Mouse (Mus musculus): Measurements from ENCODE around the gene Fyb.
A peak's percentile ranks its signal among the peaks of the same experiment; 100 is the strongest.

The Fyb gene

GRCm38 (mm10) chr15:6628431-6629077, 105.9 kb downstream of the Fyb start:
- TF ChIP-seq CTCF (conservative IDR thresholded peaks at IDR 0.05; ENCODE audit: low read length) (no peak), POU5F1 (IDR thresholded peaks at IDR 0.05; ENCODE audit: borderline replicate concordance, low read length) (0 out of 2 replicates have a peak, but pooled peaks have one; percentile 9), NANOG (IDR thresholded peaks at IDR 0.05; ENCODE audit: borderline replicate concordance, low read length) (peak; percentile 96)
- Histone ChIP-seq H3K4me1 (replicated peaks; ENCODE audit: low read depth, low read length) (peaks cover 65% of the 10 kb centered on the region), H3K9me3 (ENCODE audit: low read length) (no peaks in the 10 kb centered on the region), H3K27me3 (ENCODE audit: insufficient read depth, low read length) (peaks cover 4% of the 10 kb centered on the region; the same call in 1 of the 2 replicates), H3K4me3 (replicated peaks; ENCODE audit: low read length) (no peak overlapping the region), H3K36me3 (ENCODE audit: insufficient read depth, low read length) (no peaks in the 10 kb centered on the region)

- Histone ChIP-seq H3K27me3 (ENCODE audit: insufficient read depth, low read length) (peaks cover 8% of the 10 kb centered on the region), H3K36me3 (ENCODE audit: insufficient read depth, low read length) (no peaks in the 10 kb centered on the region), H3K4me1 (replicated peaks; ENCODE audit: low read depth, low read length) (peaks cover 60% of the 10 kb centered on the region), H3K4me3 (replicated peaks; ENCODE audit: low read length) (no peak overlapping the region), H3K9me3 (ENCODE audit: low read length) (no peaks in the 10 kb centered on the region)
- TF ChIP-seq NANOG (IDR thresholded peaks at IDR 0.05; ENCODE audit: borderline replicate concordance, low read length) (peak; percentile 53; the same call in 1 of the 2 replicates), POU5F1 (IDR thresholded peaks at IDR 0.05; ENCODE audit: borderline replicate concordance, low read length) (no peak)
Observed at GRCm38 (mm10) chr15:6629174-6629573, 106.5 kb downstream of the Fyb start.

GRCm38 (mm10) chr15:6635405-6635804, 112.8 kb downstream of the Fyb start:
- no peak overlapping the region for H3K4me3 ChIP-seq (replicated peaks; ENCODE audit: low read length)
- H3K36me3 ChIP-seq (ENCODE audit: insufficient read depth, low read length), result no peaks in the 10 kb centered on the region
- no peaks in the 10 kb centered on the region for H3K9me3 ChIP-seq (ENCODE audit: low read length)
- peaks cover 5% of the 10 kb centered on the region for H3K4me1 ChIP-seq (replicated peaks; ENCODE audit: low read depth, low read length)
- no peak for TF ChIP-seq CTCF (conservative IDR thresholded peaks at IDR 0.05; ENCODE audit: low read length)
- TF ChIP-seq POU5F1 (IDR thresholded peaks at IDR 0.05; ENCODE audit: borderline replicate concordance, low read length), result no peak
- no peak for TF ChIP-seq NANOG (IDR thresholded peaks at IDR 0.05; ENCODE audit: borderline replicate concordance, low read length)
- peaks cover 7% of the 10 kb centered on the region; the same call in 1 of the 2 replicates for H3K27me3 ChIP-seq (ENCODE audit: insufficient read depth, low read length)

GRCm38 (mm10) chr15:6642223-6642622, 119.6 kb downstream of the Fyb start:
- Histone ChIP-seq H3K36me3 (ENCODE audit: insufficient read depth, low read length) (no peaks in the 10 kb centered on the region), H3K4me1 (replicated peaks; ENCODE audit: low read depth, low read length) (no peaks in the 10 kb centered on the region), H3K4me3 (replicated peaks; ENCODE audit: low read length) (no peak overlapping the region), H3K9me3 (ENCODE audit: low read length) (no peaks in the 10 kb centered on the region), H3K27me3 (ENCODE audit: insufficient read depth, low read length) (no peaks in the 10 kb centered on the region)
- TF ChIP-seq POU5F1 (IDR thresholded peaks at IDR 0.05; ENCODE audit: borderline replicate concordance, low read length) (no peak), CTCF (conservative IDR thresholded peaks at IDR 0.05; ENCODE audit: low read length) (no peak), NANOG (IDR thresholded peaks at IDR 0.05; ENCODE audit: borderline replicate concordance, low read length) (no peak)

- Histone ChIP-seq H3K36me3 (ENCODE audit: insufficient read depth, low read length) (no peaks in the 10 kb centered on the region), H3K27me3 (ENCODE audit: insufficient read depth, low read length) (no peaks in the 10 kb centered on the region), H3K4me1 (replicated peaks; ENCODE audit: low read depth, low read length) (no peaks in the 10 kb centered on the region), H3K4me3 (replicated peaks; ENCODE audit: low read length) (no peak overlapping the region), H3K9me3 (ENCODE audit: low read length) (no peaks in the 10 kb centered on the region)
- TF ChIP-seq POU5F1 (IDR thresholded peaks at IDR 0.05; ENCODE audit: borderline replicate concordance, low read length), result no peak
- TF ChIP-seq CTCF (conservative IDR thresholded peaks at IDR 0.05; ENCODE audit: low read length), result no peak
- no peak for TF ChIP-seq NANOG (IDR thresholded peaks at IDR 0.05; ENCODE audit: borderline replicate concordance, low read length)
Observed at GRCm38 (mm10) chr15:6645498-6645897, 122.8 kb downstream of the Fyb start.

DNA sequence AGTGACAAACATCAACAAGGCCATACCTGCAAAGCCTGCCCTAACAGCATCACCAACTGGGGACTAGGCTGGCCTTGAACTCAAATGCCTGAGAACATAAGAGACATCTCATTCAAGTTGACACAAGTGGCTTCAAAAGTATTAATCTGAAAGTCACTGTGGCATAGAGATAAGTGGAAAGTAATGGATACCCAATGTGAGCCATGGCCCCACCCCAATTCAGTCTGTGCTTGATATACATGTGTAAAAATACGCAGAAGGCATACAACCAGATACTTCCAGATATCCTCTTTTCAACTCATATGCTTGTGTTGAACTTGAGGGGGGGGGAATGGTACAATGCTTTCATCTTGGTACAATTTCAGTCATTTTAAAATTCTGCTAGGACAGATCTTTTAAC, 124.4 kb downstream of the Fyb start:
- Histone ChIP-seq H3K36me3 (ENCODE audit: insufficient read depth, low read length) (no peaks in the 10 kb centered on the region), H3K4me1 (replicated peaks; ENCODE audit: low read depth, low read length) (no peaks in the 10 kb centered on the region), H3K9me3 (ENCODE audit: low read length) (no peaks in the 10 kb centered on the region), H3K4me3 (replicated peaks; ENCODE audit: low read length) (no peak overlapping the region), H3K27me3 (ENCODE audit: insufficient read depth, low read length) (no peaks in the 10 kb centered on the region)
- no peak for TF ChIP-seq CTCF (conservative IDR thresholded peaks at IDR 0.05; ENCODE audit: low read length)
- TF ChIP-seq NANOG (IDR thresholded peaks at IDR 0.05; ENCODE audit: borderline replicate concordance, low read length), result no peak
- TF ChIP-seq POU5F1 (IDR thresholded peaks at IDR 0.05; ENCODE audit: borderline replicate concordance, low read length), result no peak

DNA sequence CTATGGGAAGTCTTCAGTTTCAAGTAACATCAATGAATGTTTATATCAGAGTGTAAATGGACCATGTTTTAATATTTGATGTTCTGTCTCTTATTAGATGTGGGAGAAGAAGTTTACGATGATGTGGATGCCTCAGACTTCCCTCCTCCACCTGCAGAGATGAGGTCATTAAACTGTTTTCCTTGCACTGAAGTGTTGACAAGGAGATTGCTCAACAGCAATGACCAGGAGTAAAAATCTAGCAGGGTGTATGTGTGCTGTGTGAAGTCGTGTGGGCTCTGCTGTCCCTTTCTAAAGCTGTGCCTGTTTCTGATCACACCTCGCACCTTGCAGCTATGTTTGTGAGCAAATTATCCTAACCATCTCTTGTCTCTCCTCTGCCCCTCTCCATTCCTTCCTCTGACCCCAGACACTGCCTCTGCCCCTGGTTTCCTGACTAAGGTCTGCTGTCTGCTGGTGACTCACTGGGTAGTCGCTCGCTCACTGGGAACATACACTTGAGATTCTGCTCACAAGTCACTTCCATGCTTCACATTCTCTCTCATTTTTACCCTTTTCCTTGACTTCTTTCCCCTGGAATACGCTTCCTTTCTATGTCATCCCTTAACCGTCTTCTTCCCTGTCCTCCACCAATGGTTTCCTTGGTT, 126.2 kb downstream of the Fyb start:
- Histone ChIP-seq H3K4me3 (replicated peaks; ENCODE audit: low read length) (no peak overlapping the region), H3K36me3 (ENCODE audit: insufficient read depth, low read length) (no peaks in the 10 kb centered on the region), H3K9me3 (ENCODE audit: low read length) (no peaks in the 10 kb centered on the region), H3K4me1 (replicated peaks; ENCODE audit: low read depth, low read length) (no peaks in the 10 kb centered on the region), H3K27me3 (ENCODE audit: insufficient read depth, low read length) (peaks cover 3% of the 10 kb centered on the region; the same call in 1 of the 2 replicates)
- TF ChIP-seq CTCF (conservative IDR thresholded peaks at IDR 0.05; ENCODE audit: low read length), result no peak
- TF ChIP-seq NANOG (IDR thresholded peaks at IDR 0.05; ENCODE audit: borderline replicate concordance, low read length), result no peak
- TF ChIP-seq POU5F1 (IDR thresholded peaks at IDR 0.05; ENCODE audit: borderline replicate concordance, low read length), result no peak

DNA sequence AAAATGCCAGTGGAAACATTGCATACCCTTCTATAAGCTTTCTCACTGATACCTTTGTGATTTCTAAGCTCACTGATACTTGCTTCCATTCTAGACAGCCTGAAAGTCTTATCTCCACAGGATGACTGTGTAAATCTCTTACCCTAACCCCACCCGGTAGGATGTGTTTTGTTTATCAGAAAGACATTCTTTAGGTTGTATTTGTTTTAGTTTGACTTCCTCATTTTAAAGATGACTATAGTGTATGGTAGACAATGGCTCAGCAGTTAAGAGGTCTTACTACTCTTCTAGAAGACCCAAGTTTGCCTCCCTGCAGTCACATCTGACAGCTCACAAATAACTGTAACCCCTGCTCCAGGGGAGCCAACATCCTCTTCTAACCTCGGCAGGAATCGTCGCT, 130.4 kb downstream of the Fyb start:
- Histone ChIP-seq H3K4me1 (replicated peaks; ENCODE audit: low read depth, low read length) (peaks cover 12% of the 10 kb centered on the region), H3K9me3 (ENCODE audit: low read length) (no peaks in the 10 kb centered on the region), H3K36me3 (ENCODE audit: insufficient read depth, low read length) (no peaks in the 10 kb centered on the region), H3K4me3 (replicated peaks; ENCODE audit: low read length) (no peak overlapping the region), H3K27me3 (ENCODE audit: insufficient read depth, low read length) (peaks cover 12% of the 10 kb centered on the region)
- no peak for TF ChIP-seq CTCF (conservative IDR thresholded peaks at IDR 0.05; ENCODE audit: low read length)
